Mouse (Mus musculus) naive thymus-derived CD4-positive, alpha-beta T cell, adult 2 months (primary cell): ENCODE measurements at regions not wholly inside any gene's neighbourhood (a gene's known extent, or its start where the extent isn't known, plus 50 kb on each side); places are given as distances from the start of the nearest gene placed in this dataset.

Experiments used
- DNase-seq: peaks from one replicate; pipeline ENCODE4 v3.0.0-alpha.2; 2011; ENCODE audit warnings: low read depth

DNA sequence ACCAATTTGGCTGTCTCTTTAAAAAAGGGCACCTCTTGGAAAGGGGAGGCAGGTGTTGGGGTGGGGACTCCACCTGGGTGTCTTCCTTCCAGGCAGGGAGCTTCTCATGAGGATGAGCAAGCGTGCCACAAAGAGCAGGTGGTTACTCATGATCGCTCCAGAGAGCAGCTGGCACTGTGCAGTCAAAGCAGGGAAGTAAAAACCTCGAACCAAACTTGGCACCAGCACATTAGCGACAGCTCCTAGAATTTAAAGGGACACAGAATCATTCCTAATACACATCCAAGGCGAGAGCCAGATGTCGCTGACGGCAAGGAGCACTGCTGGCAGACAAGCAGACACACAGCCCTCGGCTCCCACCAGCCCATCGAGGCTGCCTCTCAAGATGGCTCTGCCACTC, 70.4 kb downstream of the Irx5 start:
- no peak for DNase-seq

DNA sequence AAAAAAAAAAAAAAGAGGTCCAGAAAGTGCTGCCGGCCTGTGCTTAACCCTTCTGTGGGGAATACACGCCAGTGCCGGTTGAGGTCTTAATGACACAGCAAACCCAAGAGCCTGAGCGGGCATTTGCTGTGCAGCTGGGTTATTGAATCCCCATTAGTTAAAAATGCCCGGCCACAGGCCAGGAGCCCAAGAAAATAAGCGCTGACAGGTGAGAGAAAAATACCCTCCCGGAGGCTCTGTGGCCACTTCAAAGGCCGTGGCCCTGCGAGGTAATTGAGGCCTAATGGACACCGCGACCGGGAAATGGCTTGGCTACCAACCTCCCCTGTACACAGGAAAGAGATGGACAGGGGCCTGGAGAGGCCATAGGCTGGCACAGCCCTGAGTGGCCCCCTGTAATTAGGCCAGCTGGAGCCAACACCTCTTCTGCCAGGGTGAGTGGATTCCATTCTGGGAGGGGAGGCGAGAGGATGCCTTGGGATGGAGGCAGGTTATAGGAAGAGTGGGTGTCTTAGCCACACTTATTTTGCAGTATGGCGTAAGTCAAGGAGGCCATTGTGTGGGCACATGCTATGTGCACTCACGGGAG, 79.7 kb downstream of the Irx5 start:
- no peak for DNase-seq

DNA sequence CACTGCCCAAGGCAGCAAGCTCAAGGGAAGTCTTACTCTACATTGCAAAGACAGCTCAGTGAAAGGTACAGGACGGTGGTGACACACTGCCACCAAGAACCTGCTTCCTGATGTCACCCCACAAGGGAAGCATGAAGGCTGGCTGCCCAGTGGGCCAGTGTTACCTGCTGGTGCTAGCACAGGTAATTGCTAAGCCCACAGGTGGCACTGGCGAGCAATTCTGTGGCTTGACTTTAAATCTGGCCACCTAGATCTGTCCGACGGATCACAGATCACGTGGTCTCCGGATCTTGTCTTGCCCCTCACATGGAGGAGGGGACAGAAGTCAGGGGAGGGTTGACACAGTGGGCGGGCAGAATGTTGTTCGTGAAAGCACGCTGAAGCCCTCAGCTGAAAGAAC, 80.9 kb downstream of the Irx5 start:
- no peak for DNase-seq

DNA sequence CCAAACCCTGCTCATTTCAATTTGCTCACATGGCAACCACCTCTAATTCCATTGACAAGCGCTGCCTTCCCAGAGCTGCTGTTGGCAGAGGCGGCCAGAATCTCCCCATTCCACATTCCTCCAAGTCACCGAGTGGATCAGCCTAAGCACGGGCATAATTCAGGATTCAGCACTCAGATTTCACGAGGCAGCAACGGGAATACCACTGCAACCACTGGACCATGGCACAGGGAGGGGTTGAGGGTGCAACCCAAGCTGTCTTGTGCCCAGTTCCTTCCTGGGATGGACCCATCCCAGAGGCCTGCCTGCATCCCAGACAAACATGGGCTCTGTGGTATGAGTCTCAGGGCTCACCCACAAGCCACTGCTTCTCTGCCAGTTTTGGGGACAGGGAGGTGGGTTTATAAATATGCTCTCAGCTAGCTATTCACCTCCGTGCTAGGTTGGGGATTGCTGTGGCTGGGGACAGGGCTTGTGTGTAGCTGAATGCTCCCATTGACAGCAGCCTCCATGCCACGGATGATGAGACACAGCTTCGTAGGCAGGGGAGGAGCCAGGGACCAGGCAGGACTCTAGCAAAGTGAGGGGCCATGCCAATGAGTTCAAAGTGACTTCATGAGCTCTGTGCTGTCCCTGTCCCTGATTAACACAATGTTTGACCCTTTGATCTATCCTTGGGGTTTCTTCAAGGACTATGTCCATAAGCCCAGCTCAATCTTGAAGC, 82.5 kb downstream of the Irx5 start:
- DNase-seq: no peak

DNA sequence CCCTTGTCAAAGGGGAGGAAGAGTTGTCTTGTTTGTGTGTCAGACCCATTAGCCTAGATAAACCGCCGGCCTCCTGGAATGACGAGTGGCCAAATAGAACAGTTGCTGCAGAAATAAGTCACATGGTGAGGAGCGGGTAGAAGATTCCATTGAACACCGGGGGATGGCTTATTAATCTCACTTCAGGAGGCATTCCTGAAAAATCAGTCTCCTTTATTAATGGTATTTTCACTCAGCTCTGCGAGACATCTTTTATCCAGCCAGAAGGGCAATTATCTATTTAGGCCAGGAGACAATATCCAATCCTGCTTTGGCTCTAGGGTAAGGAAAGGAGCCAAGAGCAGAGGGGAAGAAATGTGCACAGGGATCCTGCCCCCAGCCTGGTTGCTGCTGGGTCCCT, 84.7 kb downstream of the Irx5 start:
- no peak for DNase-seq

DNA sequence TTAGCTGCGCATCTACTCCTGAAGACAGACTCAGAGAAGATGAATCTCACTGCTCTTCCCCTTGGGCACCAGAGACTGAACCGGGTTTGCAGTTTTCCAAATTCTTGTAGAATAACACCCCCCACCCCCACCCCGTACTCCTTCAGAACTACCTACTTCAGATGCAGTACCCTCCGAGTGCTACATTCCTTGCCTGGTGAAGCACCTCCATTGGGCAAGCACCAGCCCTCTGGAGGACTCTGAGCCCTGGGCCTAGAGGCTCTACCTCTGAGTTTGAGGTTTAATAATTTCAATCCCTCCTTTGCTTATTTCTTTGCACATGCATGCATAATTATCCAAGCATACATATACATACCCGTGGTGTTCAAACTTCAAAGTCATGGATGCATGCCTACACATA, 101.9 kb downstream of the Irx5 start:
- DNase-seq: no peak

DNA sequence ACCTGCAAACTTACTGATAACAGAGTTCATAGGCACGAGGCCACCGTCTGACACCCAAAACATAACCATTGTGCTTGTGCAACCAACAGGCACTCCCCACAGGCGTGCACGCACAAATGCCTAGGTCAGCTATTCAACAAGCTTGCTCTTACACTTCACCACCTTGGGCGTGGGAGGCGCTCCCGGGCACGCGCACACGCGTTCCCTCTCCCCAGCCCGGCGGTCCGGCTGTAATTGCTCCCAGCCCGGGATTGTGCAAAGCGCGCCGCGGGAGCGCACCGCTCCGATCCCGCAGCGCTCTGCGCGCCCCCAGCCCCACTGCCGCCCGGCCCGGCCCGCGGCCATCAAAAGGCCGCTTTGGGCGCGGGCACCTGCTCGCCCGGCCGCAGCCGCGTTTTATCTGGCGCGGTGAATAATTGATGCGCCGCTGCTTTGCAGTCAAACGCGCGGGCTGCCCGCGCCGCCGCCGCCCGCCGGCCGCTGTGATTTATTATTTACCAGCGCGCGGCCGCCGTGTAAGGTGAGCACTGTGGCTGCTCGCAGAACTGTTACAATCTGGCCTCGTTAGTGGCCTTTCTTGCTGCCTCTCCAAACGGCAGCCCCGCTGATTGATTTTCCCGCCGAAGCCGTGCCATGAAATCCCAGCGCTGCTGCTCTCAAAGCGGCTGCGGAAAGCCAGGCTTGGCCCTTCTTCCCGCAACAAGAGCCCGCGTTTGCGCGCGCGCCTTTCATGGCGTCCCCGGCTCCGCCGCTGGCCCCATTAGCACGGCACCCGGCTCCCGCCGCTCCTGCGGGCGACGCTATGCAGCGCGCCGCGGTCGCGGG, 102.9 kb downstream of the Irx5 start:
- DNase-seq: no peak

DNA sequence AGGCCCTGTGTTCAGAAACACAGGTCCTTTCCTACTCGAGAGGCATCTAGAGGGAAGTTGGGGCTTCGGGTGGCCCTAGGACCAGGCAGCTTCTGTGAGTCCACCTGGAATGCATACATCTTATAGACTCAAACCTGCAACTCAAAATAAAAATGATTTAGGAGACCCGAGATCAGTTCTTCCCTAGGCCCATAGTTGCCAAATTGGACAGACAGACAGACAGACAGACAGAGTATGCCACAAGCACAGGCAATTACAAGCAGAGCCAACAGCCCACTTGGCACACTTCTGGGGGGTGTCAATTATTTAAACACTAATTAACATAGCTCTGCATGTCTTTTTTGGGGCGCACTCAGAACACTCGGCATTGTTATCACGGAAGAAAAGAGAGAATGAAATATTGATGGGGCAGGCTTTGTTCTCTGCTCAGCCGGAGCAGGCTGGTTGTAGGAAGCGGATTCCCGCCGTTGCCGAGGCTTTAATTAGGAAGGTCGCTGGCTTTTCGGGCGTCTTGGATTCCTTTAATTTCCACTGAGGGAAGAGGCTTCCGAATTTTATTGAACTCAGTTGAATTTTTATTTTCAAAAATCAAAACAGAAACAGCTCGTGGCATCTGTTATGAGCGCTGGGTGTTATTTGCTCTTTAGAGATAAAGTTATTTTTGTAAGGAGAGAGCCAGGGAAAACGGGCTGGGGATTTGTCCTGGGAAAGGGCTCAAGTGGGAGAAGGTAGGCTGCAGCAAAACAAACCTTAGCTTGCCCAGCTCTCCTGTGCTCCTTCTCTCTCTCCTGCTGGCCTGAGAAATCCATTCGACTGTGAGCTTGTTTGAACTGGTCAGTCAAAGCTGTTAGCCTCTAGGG, 111.9 kb downstream of the Irx5 start:
- DNase-seq: no peak

DNA sequence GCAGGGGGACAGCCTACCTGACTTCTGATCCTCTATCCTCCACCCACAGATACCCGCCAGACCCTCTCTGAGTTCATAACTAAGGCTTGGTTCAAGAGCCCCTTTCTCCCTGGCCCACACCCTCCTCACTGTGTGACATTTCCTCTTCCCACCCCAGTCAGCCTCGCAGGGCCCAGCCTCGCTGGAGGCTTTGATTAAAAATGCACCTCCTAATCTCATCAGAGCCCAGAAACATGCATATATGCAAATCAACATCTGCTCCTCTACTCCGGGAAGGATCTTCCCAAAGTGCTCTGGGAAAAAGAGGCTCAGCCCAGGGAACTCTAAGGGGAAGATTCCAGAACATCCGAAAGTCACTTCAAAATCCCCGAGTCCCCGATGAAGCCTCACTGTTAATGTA, 114.8 kb downstream of the Irx5 start:
- no peak for DNase-seq

DNA sequence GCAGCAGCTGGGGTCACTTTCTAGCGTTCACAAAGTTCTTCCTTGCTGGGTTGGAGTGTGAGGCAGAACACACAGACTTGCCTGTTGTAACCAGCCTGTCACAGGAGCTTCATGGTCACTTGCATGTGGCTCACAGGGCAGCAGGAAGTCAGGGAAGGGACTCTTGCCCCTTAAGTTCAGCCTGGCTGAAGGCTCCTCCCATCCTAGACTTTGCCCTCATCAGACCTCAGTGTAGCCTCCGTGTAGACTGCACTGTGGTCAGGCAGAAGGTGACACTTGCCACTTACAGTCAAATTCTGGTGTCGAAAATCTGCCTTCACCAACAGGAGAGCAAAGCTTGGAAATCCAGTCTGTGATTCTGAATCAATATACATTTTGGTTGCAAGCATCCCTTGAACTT, 115.4 kb downstream of the Irx5 start:
- DNase-seq: no peak

DNA sequence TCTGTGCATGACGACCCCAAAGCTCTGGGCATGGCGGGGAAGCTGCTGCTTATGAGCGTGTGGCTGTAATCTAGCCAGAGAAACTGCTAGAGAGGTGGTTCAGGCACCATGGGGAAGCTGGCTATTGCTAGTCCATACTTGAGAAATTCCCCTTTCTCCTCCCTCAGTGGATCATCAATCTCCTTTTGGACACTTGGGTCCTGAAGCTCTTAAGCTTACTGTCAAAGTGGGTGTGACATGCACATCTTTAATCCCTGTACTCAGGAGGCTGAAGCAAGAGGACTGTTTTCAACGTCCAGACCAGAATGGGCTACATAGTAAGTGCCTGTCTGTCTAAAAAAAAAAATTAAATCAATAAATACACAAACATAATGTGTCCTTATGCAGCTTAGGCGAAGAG, 125.0 kb downstream of the Irx5 start:
- DNase-seq: no peak

DNA sequence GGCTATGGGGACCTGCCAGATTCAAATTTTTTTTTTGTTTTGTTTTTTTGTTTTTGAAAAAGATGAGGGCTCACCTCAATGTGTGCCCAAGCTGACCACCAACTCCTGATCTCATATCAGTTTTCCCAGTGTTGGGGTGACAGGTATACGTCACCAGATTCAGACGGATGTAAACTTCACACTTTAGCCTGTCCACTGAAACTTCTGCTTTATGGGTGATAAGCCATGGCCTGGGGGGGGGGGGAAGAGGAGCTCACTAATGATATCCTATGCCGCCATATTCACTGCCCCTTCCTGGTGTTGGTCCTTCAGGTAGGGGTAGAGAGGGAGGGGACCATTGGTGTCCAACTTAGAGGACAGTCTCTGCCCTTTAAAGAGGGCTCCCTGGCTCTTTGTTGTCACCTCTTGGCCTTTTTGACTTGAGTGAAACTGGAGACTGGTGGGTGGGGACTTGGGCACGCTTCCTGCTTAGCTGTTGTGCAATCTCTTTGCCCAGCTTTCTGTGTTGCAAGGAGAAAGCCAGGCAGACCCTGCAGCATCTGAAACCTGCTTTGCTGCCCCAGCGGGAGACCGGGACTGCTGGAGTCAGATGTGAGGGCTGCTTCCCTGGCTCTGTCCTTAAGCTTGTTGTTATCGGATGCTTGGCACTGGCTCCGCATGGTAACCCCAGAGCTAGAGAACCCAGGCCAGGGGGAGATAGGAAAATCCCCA, 125.8 kb downstream of the Irx5 start:
- no peak for DNase-seq

DNA sequence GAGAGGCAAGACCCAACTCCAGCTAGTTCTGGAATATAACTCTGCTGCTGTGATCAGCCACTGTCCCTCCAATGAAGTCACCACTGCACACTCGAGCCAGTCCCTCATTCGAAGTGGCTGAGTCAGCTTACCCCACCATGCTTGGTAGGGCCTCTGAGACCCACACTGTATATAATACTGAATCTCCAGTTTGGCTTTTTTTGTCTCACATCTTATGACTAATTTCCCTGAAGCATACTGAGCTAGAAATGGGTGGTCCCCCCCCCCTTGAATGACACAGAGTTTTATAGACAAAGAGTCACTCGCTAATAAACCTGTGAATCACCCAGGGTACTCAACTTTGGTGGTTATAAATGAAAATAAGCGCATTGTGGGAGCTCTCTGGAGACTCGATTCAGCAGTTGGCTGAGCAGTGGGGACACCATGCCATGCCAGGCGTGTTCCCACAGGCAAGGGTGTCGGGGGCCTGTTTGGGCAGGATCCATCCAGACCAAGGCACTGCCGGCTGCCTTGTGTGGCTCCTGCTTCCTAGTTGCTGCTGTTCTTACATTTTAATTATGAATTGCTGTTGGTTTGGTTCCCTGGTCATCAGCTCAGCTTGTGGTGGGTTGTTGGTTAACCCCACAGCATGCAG, 131.2 kb downstream of the Irx5 start:
- DNase-seq: no peak

DNA sequence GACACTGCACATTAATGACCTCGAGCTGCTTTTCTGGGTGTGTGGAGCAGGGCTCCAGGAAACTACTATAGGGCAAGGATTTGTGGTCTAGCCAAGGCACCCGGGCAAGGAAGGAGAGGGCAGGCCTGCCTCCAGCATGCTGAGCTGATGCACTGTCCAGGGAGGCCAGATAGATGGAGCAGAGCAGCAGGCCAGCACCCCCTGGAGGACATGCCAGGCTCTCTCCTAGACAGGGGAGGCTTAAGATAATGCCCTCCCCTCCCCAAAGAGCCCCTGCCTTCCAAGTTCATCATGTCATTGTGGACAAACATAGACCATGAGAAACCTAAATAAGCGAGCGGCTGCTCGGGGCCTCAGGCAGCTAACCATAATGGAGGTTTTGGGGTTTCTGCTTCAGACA, 134.1 kb downstream of the Irx5 start:
- DNase-seq: no peak

DNA sequence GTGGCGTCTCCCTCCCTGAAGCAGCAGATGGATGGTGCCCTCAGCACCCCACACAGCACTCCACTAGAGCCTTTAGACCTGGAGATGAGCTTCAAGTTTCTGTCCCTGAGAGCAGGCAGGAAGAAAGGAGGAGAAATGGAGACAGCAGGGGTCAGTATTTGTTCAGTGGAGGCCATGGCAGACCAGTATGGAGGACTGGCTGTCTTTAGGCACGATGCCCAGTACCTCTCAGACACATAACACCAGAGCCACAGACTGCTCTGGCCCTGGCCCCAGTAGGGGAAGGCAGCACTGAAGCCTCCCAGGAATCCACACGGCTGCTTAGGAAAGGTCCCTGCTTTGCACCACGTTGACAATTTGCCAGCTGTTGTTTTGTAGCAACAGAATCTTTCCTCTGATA, 136.0 kb downstream of the Irx5 start:
- no peak for DNase-seq

DNA sequence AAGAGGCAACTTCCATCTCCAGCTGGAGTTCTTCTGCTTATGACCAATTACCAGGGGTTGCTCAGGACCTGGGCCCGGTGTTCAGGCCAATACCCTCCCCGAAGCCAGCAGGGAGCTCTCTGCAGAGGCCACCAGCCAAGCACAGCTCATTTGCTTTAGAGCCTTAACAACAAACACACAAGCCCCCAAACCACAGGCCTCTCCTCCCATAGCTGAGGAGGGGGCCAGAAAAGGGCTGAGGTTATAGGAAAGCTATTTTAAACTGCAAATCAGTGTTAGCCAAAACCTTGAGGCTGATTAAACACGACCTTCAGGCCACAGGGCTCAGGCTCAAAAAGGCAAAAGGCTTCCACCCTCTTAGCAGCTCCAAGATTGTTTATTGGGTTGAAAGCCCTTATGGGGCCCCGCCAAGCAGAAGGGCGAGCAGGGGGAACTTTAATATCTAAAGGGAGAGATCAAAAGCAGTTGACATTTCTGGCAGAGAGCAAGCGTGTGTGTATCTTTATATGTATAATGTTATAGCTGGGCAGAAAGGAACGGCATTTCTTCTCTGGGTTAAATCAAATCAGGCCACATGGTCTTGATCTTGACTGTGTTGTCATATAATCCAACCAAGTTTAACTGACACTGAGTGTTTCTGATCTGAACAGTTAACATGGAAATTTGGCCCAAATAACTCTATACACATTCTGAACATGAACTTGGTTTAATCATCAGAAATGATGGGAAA, 148.3 kb downstream of the Irx5 start:
- DNase-seq: no peak

DNA sequence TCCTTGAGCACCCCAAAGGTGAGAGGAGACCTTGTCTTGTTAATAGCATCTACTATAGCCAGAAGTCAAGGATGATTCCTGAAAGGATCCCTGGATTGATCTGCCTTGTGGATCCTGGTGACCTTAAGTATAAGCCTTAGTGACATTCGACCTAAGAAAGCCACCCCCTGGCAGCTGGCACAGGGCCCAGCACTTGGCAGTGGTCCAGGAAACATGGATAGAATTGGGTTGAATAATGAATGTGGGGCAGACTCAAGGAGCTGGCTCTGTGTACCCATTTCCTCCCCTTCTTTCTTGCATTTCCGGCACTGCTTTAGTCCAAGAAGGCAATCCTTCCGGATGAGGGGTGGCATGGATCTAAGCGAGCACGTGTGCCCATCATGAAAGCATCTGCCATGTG, 149.0 kb downstream of the Irx5 start:
- DNase-seq: peak; percentile 18

DNA sequence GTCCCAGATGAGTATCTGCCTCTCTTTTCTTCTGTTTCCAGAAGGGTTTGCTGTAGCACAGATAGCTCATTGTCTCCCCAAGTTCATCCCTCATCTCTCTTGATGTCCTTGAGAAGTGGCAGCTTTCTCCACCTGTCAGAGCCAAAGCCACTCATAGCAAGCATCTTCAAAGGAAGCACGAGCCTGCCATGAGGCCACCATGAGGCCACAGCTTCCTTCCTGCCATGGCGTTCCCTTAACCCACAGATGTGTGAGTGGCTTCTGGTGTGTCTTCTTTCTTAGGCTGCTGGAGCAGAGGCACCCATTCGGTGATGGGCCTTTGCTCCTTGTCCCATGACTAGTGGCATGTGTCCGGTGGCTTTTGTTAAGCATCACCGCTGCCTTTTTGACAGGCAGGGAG, 149.5 kb downstream of the Irx5 start:
- DNase-seq: peak; percentile 52

DNA sequence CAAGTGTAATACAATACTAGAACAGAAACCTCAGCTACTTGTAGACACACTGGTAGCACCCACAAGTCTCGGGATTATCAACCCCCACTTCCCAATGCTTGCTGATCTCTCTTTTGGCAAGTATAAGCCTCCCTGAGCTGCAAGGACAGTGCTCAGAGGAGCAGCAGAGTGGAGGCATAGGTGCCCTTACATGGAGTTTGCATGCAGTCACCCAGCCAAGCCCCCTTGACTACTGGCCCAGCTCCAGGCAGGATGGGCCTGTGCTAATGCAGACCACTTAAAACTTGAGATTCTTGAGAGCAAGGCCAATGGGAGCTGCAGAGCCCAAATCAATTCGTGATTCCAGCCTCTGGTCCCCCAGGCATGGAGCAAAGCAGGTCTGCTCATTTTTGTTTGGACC, 158.0 kb downstream of the Irx5 start:
- DNase-seq: no peak

DNA sequence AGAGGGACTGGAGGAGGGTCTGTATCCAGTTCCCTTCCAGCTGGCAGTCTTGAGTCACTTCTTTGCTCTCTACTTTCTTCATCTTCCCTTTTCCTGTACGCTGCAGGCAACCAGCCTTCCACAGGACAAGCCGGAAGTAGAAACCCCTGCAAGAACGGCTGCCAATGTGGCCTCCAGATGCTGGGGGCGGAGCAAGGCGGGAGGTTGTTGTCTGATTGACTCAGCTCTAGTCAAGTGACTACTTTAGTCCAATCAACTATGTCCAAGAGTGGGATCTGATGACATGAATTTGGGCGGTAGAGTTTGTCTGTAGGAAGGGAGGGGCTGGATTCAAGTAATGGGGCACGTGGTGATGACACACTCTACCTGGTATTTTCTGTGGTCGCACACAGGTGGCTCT, 156.1 kb upstream of the Irx6 start:
- DNase-seq: no peak

DNA sequence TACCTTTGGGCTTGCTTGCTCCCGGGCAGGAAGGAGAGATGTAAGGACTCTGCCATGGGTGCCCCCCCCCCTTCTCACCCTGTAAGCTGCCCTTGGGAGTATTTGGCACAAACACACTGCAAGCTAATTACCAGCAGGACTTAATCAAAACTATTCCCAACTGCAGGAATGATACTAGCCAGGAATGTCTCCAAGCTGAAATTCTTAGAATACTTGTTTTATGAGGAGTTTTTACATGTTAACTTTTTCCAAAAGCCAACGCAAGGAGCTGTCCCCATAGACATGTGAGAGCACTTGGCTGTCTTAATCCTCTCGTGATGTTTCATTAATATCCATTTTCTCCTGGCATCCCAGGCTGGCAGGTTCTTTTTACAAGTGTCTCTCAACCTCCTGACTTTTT, 155.6 kb upstream of the Irx6 start:
- DNase-seq: no peak
